Mouse (Mus musculus): Measurements from ENCODE around the gene Exph5.

DNA sequence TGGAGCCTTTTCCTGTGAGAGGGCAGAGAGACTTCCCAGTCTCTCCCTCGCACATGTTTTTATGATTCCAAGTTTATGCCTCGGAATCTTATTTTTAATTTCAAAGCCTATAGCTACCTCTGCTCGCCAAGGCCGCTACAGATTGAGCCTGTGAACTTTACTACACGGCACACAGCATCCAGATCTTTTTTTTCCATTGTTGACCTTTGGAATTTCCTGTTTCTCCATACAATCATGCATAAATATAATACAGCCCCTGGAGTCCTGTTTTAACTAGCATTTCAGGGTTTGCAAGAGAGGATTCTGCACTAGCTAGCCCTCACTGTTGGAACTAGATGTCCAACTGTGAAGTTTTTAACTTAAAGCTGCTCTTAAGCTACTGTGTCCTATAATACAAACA, 29.3 kb upstream of the Exph5 start:
- TF ChIP-seq CTCF (conservative IDR thresholded peaks at IDR 0.05; ENCODE audit: low read length): no peak
- TF ChIP-seq POU5F1 (IDR thresholded peaks at IDR 0.05; ENCODE audit: borderline replicate concordance, low read length): no peak

Measured in E14TG2a.4 (cell line).